Mouse (Mus musculus): ENCODE data around the gene Srpr. TPM values are rescaled to one million over a fixed set of nuclear protein-coding genes. Genes with fewer than 3 reads are reported as not detected.
A peak's percentile ranks its signal among the peaks of the same experiment; 100 is the strongest.

The Srpr gene
- polyA plus RNA-seq (2017; shearing (Covaris generic)), result 10 to 100 TPM; 78.4 to 78.9 TPM

DNA sequence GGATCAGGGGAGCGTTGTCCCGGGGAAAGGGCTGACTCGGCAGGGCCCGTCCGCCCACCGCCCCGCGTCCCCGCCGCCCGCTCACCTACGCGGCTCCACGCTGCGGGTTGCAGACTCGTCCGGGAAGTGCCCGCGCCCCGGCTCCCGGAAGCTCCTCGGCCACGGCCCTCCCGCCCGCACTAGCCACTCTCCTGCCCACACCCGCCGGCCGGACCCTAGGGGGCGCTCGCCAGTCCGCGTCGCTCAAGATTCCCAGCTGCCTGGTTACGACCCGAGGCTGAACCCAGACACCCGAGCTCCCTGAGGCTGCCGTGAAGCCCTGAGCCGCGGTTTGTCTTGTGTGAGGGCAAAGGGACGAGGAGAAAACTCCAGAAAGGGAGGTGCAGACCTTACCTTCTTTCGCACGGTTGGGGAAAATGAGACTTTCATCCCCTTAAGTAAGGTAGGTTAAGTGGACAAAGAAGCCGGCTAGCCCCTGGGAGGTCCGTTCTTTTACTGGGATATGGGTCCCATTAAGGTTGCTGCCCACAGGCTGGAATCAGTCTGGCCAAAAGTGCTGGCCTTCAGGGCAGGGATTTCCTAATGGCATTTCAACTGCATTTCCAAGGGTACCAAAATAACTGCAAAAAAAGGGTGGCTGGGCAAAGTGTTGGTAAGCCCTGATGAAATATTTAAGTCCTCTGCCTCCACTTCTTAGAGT lies at the start of gene Srpr, which contains the start of gene Tirap:
TSS of gene Srpr (plus strand) at position 404 of the 700 bp plus-strand sequence.
TSS of gene Tirap (minus strand) at position 520 of the 700 bp plus-strand sequence.
- peak; percentile 84 for ATAC-seq

DNA sequence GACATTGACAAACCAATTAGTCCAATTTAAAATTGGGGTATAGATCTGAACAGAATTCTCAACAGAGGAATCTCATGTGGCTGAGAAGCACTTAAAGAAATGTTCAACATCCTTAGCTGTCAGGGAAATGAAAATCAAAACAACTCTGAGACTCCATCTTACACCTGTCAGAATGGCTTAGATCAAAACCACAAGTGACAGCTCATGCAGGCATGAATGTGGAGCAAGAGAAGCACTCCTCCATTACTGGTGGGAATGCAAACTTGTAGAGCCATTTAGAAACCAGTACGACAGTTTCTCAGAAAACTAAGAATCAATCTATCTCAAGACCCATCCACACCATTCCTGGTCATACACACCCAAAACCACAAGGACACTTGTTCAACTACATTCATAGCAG lies 47.1 kb upstream of the Srpr start:
- ATAC-seq, result no peak

DNA sequence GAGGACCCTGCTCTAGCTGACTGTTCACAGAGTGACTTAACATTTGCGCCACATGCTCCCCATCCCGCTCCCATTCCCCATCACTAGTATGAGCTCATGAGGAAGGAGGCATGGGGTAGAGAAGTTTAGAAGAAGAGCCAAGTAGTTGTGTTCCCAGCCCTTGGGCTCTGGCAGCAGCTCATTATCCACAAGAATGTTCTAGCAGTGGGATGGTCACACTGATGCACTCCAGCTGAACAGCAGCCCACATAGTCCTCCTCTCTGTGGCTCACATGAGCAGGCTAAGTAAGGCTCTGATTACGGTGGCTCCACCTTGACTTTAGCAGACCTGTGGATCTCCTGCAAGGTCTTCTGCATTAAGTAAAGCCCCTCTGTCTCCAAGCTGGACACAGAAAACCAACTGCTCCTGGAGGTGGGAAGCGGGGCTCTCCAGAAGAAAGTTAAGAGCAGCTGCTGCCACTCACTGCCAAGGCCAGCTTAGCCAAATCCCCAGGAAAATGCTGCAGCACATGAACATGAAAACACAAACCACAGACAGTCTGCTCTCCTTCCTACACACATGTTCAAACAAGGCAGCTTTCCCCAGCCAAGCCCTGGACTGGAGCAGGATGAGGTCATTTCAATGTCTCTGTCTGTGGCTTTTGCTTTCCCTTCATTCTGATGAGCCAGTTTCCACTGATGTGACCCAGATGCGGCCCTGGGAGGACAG lies 43.8 kb upstream of the Srpr start:
- no peak for ATAC-seq

DNA sequence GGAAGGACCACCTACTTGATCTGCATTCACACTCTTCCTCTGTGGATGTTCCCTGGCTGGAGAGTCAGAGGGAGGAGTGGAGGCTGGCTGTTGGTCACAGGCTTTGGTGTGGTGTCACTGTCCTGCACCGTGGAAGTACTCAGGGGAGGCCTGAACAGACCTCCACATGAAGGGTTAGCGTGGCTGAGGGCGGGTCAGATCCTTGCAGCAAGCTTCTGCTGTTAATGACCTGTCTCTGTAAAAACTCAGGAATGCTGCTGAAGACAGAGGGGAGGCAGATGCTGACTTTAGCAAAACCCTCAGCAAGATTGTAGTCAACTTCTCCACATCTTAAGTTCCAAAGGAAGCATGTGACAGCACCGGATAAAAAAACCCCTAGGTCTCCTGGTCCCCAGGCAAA lies 43.1 kb upstream of the Srpr start:
- no peak for ATAC-seq

DNA sequence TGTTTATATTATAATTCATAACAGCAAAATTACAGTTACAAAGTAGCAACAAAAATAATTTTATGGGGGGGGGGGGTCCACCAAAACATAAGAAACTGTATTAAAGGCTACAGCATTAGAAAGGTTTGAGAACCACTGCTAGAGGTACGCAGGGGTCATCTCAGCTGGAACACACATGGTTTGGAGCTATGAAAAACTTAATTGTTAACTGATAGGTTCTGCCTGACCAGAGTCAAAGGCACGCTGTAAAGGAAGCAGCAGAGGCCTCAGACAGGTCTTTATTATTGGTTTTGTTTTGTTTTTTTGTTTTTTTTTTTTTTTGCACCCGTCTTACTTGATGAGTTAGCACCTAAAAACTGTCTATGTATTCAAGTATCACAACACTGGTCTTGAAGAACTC lies 41.5 kb upstream of the Srpr start:
- ATAC-seq, result no peak

DNA sequence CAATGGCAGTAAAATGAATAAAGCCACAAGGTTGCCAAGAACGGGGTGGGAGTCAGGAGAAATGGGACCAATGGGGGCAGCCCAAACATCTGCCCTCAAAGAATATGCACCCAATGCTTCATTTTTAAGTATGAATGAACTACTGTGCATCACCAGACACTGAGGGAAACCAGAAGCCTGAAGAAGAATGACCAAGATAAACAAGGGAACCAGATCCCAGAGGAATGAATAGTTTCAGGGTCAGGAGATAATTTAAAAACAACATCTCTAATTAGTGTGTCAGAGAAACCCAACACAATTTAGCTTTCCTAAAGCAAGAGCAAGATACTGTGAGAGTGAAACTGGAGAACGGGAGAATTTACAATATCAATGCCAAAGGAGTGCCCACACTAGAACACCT lies 39.3 kb upstream of the Srpr start:
- no peak for ATAC-seq

DNA sequence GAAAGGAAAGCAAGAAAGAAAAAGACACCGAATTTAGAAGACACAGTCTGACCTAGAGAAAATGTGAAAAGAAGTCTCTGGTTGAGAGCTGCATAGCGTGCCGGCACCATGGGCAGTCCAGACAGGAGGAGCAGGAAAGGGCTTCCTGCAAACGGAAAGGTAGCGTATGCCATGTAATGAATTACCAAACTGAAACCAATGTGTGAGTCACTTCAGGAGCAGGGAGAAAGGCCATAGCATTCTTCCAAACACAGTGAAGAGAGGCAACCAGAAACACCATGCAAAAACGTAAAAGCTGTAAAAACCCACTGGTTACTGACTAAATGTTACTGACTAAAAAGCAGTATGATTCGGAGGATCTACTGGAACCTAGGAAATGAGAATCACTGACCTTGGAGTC lies 38.3 kb upstream of the Srpr start:
- ATAC-seq, result no peak

DNA sequence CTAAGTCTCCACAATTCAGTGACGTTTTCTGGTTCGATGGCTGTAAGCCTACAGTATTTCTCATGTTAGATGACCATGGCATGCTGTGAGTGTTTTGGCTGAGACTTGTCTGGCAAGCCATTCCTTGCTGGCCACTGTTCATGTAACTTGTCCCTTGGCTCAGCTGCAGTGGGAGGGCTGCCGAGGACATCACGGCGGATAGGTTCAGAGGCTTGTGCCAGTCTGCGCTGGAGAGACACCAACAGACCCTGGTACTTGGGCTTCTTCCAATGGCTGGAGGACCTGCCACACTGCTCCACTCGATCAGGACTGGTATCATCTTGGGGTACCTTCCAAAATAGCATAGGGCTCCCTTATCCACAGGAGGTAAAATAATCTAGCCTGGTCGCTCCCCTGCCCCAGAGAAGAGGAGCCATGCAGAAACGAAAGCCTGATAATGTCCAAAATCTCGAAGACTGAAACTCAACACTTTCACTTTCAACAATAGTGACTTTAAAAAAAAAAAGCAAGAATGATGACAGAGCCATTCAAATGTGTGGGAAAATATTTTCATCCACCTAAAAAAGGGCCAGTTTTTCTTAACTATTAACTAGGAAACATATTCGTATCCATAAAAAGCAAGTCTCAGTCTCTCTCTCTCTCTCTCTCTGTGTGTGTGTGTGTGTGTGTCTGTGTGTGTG lies 36.8 kb upstream of the Srpr start:
- peak; percentile 38 for ATAC-seq

DNA sequence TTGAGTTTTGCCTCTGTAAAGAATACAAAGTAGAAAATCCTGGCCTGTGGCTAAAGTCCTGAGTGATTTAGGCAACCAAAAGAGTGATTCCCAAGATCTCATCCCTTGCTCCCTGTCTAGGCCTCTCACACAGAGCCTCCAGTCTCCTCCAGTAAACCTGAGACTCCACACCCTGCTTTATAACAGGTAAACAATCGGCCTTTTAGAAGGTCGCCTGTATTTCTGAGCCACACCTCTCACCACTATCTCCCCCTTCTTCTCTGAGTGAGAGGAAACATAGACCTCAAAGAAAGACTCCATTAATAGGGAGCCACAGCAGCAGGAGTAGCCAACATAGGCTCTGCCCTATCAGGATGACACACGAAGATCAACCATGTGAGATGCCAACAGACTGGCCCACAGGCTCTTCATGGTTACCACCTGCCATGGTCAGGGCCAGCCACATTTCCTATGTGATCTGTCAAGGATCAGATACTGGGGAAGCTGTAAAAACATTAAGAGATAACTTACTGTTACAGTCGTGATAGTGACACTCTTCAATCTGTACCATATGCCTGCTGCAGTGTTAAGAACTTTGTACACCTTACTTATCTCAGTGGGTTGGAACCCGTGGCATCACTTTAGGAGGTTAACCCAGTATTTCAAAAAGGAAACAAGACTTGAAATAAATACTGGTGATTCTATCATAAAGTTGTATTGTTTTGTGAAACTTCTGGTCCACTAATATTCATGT lies 35.7 kb upstream of the Srpr start:
- ATAC-seq, result no peak

DNA sequence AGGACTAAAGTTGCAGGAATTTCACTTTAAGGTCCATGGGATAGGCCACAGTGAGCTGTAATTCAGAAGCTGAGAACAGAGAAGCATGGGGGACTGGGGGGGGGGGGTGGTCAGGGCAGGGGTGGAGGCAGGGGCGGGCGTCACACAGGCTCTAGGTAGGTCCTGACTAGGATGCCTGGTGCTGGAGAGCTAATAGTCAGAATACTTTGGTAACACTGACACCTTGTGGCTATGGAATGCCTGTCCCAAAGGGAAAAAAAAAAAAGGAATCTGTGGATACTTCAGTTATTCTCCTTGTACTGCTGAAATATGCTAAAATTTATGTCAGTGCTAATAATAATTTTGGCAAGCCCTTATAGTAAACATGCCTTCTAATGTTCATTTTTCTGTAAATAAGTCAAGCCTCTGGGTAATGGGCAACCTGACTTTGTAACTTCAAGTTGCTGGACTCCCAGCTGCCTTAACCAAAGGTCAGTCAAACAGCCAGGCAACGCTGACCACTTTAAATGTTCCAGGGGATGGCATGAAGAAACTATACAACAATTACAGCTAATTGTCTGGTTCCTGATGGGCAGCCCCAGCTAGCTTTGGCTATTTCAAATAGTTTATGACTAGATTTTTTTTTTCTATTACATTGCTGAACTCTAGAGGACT lies 33.7 kb upstream of the Srpr start:
- ATAC-seq, result peak; percentile 49

DNA sequence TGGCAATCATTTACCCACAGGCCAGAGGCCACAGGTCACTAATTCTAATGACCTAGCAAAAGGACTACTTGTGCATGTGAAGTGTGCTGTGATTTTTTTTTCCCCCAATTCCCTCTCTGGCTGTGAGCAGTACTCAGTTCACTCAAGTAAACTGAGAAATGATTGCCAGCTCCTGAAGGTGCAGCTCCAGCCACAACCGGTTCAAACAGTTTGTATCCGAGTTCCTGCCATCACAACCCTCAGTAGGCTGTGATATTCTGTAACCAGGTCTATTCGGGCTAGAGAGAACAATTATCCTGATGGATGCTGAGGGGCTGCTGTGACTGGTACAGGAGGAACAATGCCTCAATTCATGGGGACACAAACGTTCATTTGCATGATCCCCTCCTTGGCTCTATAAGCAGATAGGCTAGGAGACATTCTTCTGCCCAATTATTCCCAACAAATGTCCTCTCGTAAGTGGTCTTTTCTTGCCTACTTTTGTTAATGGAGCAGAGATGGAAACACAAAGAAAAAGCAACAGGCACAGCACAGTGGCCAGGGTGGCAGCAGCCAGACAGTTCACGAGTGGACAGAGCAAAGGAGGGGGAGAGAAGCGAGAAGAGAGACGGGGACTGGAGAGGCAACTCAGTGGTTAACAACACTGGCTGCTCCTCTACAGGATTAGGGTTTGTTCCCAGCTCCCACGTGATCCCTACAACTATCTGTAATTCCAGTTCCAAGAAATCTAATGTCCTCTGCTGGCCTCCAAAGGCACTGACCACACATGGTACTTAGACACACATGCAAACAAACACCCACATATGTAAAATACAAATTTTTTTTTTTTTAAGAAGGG lies 33.0 kb upstream of the Srpr start:
- ATAC-seq, result no peak

DNA sequence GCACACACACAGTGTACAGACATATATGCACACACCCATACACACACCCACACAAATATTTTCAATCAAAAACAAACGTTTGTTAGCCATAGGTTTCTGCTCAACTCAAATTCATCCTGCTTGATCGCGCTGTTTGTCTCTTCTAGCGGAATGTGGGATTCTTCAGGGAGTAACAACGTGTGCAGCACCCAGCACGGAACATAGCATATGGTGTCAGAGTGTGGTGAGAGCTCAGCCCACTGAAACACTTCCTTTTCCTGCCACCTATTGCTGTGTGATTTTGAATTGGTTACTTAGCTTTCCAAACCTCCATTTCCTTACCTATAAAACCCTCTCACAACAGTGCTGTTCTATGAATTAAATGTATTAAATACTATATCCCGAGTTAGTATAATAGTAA lies 29.9 kb upstream of the Srpr start:
- ATAC-seq, result no peak

DNA sequence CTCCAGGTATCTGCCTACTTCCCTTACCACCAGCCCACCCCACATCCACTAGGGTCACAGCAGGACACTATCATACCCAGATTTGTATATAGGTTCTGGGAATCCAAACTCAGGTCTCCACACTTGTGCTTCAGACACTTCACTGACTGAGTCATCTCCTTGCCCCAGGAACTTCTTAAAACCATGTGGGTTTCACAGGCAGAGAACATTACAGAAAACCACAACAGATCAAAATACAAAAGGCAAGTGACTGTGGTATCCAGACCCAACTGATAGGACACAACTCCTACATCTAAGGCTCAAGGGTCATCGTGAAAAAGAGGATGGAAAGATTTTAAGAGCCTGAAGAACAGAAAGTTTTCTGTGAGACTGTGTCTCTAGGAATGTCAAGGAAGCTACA lies 26.6 kb upstream of the Srpr start:
- ATAC-seq, result no peak

DNA sequence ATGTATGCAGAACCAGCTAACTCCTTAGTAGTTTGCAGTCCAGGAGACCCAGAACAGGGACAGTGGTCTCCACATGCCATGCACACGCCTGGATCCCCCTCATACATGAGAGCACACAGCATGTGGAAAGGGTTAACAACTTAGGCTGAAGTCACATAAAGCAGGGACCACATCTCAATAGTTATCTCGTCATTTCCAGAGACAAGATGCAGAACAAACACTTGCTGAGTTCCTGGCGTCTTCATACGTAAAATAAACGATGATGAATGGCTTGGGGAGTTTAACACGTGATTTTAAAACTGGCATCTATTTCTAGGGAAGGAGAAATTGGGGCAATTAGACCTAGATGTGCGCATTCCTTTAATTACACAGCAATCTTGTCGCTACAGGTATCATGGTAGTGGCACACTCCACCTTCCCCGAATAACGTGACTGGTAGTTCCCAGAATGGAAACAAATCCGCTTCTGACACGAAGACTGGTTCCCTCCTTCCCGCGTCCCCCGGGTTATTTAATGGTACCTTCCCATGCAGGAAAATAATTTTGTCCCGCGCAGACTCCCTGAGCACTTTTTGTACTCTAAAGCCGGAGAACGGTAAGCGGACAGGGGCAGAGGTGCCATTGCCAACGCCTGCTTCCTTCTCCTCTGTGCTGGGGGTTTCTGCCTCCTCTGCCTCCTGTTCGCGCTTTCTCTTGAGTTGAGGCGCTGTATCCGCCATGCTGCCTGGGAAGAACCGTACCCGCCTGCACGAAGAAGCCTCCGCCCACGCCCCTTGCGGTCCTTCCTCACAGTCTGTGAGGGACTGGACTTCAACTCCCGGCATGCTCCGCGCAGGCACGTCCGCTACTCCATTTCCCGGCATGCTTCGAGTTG lies 24.5 kb upstream of the Srpr start, which contains the start of gene Dcps:
TSS of gene Dcps (minus strand) at position 811 of the 873 bp plus-strand sequence.
- peak; percentile 97 for ATAC-seq

DNA sequence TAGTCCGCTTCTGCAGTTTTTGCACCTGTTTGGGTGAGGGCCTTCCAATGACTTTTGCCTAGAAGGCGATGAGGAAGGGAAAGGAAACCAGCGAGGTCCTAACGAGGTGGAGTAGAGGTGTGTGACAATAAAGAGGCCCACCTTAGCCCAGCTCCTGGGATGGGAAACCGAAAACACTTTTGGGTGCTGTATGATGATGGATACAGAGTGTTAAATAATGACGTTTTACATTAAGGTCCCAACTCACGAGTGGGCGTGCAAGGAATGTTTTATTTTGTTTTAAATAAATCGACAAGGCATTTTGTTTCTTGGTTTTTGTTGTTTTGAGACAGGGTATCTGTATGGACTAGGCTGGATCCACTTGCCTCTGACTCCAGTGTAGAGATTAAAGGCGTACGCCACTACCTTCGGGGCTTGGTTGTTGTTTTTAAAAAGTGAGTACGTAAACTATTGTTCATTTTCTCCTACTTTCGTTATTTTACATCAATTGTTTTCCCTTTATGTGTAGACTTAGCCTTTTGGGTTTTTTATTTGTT lies 23.8 kb upstream of the Srpr start:
- ATAC-seq, result peak; percentile 0

DNA sequence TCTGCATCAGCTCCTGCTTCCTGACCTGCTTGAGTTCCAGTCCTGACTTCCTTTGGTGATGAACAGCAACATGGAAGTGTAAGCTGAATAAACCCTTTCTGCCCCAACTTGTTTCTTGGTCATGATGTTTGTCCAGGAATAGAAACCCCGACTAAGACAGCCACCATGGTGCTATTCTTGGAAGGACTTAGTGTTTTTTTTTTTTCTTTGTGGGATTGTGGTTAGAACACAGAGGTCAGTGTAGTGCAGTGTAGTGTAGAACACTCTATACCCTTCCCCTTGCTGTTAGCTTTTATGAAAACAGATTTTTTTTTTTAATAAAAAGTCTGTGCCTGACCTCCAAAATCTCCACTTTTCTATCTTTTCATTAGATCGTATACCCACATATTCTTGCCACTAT lies 17.1 kb upstream of the Srpr start:
- ATAC-seq, result no peak

DNA sequence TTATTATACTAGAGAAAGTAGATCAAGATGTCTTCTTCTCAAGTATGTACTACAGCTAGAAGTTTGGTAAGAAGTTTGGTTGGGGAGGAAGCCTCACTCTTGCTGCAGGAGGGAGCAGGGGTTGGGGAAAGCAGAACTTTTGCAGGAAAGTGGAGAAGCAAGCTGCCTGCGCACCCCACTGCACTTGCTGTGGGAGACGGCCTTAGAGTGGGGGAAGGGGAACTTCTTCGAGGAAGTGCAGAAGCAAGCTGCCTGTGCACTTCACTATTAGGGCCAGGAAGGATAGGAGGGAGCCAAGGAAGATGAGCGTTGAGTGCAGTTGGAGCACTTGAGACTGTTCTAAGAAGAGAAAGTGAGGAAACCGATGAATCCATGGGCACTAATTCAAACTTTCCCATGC lies 16.6 kb upstream of the Srpr start:
- ATAC-seq, result no peak

DNA sequence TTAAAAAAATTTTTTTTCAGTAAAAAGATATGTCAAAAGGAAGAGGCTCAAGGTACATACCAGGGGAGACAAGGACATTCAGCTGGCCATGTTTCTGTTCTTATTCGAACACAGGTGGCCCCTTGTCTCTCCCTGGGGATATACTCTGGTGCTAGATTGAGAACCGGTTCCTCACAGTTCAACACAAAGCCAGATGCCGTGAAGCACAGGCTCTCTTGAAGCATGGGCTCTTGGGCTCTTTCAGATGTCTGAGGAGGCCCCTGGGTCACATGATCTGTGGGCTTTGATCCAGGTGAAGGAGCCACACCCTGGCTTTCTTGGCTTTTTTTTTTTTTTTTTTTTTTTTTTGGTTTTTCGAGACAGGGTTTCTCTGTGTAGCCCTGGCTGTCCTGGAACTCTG lies 13.5 kb upstream of the Srpr start:
- ATAC-seq, result no peak

DNA sequence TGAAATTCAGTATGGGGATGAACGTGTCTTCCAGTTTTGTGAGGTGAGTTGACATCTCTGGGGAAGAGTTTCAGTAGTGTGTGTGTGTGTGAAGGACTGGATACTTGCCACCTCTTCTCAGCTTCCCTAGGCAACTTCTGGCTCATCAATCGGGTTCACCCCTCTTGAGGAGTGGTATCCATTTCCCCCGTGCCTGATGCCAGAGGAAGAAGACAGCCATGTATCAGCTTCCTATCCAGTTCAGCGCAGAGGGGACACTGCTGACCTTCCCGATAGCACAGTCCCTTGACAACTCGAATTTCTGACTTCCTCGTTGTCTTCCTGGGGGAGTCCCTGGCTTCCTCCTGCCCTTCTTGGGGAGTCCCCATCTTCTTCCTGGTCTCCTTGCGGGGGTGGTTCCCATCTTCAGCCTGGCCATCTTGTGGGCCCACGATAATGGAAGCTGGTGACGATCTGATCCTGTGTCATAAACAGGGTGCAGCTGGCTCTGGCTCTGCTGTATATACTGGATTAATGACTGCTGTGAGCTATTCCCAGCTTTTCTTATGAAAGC lies 12.5 kb upstream of the Srpr start:
- no peak for ATAC-seq

DNA sequence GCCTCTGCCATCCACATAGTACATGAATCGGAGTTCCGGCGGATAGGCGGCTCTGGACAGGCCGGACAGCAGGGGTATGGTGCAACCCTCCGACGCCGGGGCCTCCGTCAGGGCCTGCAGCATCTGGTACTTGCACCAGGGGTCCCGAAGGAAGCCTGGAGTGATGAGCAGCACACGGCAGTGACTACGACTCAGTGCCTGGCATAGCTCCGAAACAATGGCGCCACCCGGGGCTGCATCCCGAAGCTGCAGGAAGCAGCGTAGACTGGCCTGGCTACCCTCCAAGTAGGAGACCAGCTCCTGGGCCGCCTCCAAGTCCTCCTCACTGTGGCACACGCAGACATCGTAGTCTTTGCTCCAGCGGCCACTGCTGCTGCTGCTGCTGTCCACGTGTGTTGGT lies 11.3 kb upstream of the Srpr start:
- ATAC-seq, result no peak

All from activated CD4-positive, CD25-positive, alpha-beta regulatory T cell, adult 4 months (primary cell).